Mouse (Mus musculus) kidney, postnatal 36 days (tissue): ENCODE measurements around the gene Gpc1.

Experiments
- DNase-seq, 2 experiments: peaks; one replicate each; pipeline ENCODE4 v3.0.0; 2021 to 2022; ENCODE audit warnings: mixed read lengths in 2 of 2

The Gpc1 gene

DNA sequence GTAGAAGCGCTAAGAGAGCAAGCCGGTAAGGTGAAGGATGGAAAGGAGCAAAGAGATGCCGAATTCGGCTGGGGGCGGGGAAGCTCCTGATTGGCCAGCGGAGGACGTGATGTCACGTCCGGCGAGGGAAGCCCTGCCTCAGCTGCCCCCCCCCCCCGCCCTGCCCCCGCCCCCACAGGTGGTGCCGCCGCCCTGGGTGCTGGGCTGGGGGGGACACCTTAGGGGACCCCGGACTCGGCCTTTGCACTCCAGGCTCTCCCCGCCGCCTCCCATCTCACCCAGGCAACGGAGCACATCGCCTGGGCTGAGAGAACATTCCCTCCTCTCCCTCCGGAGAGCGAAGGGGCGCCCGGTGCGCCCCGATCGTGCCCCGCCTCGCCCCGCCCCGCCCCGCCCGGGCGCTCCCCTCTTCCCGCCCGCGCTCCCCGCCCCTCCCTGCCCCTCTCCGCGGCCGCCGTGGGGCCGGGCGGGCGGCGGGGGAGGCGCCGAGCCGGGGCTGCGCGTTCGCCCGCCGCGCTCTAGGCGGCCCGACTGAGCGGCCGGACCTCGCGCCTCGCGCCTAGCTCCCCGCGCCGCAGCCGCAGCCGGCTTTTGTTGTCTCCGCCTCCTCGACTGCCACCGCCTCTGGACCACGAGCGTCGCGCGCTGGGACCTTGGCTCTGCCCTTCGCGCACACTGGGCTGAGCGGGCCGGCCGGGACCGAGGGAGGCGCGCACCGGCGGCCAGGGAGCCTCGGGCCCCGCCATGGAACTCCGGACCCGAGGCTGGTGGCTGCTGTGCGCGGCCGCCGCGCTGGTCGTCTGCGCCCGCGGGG lies at the start of gene Gpc1:
TSS of gene Gpc1 (plus strand) at position 458 of the 814 bp plus-strand sequence.
- DNase-seq: peak; percentile 77 to 83

DNA sequence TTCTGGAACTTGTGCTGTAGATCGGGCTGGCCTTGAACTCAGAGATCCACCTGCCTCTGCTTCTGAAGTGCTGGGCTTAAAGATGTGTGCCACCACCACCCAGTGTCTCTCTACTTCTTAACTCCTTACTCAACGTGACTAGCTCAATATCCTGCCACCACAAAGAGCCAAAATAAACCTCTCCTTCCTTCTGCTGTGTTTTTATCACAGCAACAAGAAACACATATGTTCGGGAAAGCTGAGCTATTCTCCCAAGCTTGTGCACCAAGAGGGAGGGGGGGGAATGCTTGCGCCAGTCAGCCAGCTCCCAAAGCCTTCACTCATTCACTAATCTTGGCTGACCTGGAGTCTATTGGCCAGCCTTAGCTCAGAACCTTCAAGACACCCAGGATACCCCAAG lies 49.6 kb upstream of the Gpc1 start:
- no peak for DNase-seq

DNA sequence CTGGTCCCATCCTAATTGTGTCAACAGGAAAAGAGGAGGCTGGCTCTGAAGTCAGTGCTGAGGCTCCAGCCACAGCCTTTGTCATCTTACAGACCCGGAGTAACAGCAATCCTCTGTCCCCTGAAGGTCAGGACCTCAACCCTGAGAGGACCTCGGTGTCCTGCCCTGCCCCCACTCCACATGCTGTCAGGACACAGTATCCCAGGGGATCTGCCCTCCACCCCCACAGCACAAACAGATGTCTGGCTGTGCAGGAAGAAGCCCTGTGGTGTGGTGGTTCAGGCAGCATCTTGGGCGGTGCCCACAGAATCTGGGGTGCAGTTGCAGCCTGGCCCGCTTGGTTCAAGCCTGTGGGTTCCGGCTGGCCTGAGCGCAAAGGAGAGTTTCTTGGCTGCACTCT lies 48.9 kb upstream of the Gpc1 start:
- no peak for DNase-seq

DNA sequence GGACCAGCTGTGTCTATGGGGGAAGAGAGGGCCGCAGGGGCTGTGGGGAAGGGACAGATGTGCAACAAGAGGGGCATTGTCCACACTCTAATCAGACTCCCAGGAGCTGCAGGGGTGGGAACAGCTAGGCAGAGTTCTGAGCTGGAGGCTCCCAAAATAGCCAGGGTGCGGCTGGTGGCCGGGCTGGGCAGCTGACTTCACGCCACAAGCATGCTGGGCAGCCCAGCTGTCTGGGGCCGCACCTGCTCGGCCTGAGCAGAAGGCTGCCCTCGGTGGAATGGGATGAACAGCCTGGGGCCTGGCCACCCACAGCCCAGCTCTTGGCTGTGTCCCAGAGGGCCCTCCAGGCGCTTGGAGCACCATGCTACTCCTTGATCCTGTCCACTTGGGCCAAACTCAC lies 44.2 kb upstream of the Gpc1 start:
- no peak for DNase-seq

DNA sequence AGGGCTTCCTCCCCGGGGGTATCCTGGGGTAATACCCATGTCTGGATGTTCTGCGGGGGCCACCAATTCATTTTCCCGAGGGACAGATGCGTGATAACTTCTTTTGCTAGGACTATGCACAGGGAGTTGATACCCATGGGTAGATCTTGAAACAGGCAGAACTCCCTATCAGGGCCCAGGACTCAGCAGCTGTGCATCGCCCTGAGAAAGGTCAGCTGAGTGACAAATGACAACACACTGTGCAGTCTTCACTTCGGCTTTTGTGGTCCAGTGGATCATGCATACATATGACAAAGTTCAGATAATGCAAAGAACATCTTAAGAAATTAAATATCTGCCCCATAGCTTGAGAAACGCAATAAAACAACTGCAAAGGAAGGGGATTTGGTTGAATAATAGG lies 43.4 kb upstream of the Gpc1 start:
- DNase-seq: no peak

DNA sequence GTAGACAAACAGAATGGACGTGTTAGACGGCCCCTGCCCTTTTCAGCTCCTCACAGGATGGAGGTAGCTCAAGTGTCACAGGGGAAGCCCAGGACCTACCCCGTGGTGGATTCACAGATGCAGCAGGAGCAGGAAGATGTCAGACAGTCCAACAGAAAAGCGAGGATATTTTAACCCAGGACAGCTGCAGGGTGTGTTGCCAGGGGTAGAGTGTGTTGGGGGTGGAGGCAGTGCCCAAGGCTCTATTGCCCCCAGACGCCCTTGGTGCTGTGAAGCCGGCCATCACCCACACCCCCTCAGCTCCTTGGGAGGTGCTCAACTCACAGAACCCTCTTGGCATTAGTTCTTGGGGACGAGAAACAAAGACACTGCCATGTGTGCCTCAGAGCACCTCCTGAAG lies 40.8 kb upstream of the Gpc1 start:
- DNase-seq: no peak

DNA sequence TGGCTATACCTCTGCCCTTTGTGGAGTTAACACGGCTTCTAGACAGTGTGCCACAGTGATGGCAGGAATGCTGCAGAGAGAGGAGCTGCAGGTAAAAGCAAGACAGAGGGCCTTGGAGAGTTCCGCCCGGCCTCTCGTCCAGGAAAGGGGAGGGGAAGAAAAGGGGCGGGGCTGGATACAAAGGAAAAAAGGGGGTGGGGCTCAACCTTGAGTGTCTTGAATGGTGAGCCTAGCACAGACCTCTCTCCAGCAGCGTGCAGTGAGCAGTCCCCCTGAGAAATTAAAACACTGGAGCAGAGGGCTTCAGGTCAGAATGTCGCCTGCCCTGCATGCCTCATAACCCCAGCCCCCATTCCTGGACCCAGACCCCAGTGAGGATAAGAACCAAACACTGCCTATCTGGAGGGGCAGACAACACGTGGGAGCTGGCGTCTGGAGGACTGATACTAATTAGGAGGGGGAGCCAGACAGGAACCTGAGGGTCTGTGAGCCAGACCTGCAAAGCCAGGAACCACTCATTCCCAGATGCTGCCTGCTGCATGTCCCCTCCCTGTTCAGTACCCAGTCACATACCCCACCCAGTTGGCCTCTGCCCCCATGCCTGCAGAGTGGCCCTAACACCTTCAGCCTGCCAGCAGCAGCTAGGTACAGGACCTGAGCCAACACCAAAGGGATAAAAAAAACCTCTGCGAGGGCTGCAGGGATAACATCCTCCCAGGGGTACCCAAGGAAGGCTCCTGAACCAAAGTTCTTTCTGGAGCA lies 40.2 kb upstream of the Gpc1 start:
- peak; percentile 4 to 16 for DNase-seq

DNA sequence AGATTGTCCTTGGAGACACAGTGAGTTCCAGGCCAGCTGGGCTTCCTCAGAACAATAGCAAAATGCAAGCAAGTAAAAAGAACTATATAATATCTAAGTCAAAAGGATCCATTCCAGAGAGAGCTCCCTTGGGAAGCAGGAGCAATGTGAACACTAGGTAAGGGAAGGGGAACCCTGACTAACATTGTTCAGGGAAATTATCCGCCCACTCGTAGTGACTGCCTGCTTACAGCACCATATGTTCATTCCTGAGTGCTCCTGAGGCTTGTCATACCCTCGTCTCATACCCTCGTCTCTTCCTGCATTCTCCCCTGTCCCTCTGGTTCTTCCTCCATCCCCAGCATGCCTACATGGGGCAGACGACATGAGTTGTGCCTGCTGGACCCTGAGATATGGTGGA lies 37.7 kb upstream of the Gpc1 start:
- no peak for DNase-seq

DNA sequence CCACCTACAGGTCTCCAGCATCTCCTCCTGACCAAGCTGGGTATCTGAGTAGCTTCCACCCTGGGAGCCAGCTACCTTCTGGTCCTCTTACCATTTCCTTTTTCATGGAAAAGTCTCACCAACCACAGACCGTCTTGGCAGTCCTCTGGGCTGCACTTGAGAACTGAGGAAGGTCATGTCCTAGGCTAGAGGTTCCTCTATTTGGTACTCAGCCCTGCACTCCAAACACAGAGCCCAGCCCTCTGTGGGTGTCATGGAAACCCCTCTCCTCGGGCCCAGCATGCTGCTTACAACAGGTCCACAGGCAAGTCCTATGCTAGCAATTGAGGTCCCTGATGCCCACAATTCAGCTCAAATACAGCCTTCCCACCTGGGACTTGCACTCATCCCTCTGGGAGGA lies 33.0 kb upstream of the Gpc1 start:
- DNase-seq: no peak

DNA sequence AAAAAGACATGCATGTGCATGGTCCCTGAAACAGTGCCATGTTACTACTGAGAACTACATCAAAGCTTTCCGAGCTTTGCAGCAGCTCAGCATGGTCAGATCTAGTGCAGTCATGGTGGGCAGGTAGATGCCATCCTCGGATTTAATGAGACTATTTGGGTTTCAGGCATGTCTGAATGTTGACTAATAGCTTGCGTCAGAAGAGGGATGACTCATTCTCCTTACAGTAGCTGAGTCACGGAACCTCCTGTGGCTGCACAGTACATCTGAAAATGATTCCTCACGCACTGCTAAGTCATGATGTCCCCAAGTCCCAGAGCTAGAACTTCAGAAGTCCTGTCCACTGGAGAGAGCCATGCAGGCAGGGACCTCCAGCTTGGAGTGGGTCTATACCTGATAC lies 31.8 kb upstream of the Gpc1 start:
- no peak for DNase-seq

DNA sequence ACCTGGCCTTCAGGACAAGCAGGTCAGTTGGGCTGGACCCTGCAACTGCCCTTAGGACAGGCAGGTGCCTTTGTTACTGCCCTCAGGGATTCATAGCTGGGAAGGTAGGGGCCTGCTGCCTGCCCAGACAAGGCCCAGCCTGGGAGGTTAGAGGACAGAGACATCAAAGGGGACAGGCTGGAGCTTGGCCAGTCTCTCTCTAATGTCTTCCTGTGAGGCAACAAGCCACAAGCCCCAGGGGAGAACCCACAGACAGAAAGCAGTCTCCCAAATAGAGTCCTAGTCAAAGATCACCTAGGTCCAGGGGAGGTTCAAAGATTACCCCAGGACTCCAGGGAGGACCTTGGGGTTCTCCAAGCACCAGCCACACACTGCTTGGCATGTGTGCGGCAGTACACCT lies 29.1 kb upstream of the Gpc1 start:
- DNase-seq: no peak

DNA sequence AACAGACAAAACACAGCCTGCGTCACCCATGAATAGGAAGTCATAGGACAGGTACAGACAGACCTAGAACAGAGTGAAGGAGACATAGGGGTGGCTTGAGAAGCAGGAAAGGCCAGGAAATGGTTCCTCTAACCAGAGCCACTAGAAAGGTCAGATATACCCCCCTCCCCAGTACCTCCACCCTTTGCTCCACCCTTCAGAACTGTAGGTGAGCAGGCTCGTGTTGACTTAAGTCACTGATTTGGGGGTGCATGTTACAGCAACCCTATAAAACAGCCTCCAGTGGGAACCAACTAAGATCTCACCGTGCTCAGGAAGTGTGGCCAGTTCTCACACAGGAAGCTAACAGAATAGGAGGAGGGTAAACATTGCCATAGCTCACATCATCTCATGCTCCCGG lies 28.1 kb upstream of the Gpc1 start:
- no peak for DNase-seq

DNA sequence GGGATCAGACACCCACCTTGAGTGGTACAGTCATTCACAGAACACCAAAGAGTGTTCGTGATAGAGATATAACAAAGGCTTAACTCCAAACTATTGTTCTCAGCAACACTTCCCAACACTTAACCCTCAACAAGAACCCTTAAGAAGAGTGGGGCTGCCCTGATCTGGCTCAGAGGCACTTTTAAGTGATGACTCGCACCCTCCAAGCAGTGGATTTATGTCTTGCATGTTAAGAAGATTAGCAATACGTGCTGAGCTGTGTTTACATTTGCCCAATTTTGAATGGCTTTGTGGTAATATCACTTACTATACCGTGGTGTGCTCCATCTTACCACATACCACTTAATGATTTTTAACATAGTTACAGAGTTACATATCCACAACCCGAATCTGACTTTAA lies 26.3 kb upstream of the Gpc1 start:
- no peak for DNase-seq

DNA sequence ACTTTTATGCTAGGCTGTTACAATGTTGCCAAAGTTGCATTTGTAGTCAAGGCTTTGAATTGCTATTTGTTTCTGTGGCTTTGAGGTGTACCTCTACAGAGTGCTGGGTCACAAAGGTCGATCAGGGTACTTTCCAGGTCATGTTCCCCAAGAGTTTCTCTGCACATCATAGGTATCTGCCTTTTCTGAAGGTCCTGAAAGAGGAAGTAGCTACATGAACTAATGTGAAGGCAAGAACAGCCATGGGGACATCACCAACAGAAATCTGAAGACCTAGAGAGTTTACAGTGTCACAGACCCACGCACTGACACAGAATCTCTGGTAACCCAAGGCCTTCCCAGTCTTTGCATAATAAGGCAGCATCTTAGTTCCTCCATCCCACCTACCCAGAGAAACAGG lies 25.6 kb upstream of the Gpc1 start:
- DNase-seq: no peak

DNA sequence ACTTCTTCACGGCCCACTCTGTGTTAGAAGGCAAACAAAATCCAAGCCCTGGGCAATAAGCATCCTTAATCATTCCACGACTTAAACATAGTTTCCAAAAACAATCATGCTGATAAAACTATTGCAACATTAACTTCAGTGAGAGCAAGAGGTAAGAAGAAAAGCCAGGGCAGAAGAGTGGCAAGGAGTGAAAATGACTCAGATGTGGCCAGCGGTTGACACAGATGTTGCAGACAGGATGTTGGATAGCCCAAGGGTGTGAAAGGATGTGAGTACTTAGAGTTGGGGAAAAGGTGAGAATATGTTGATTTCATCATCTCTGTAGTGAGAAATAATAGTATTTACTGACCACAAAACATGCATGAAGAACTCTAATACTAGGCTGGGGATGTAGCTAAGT lies 24.7 kb upstream of the Gpc1 start:
- no peak for DNase-seq

DNA sequence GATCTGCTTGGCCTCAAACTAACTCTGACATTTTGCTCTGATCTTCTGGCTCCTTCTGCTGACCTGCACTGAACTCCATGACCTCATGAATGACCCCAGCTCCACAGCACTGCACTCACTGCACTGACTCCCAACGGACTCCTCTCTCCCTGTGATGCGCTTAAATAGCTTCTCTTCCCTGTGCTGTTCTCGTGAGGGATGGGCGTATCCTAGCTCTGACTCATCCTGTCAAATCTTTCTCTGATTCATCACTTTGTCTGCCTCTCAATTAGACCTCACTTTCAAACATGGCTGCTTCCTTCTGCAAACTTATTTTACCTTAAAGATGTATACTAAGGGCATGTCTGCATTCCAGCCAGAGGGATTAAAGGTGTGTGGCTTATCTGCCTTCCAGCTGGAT lies 21.8 kb upstream of the Gpc1 start:
- no peak for DNase-seq

DNA sequence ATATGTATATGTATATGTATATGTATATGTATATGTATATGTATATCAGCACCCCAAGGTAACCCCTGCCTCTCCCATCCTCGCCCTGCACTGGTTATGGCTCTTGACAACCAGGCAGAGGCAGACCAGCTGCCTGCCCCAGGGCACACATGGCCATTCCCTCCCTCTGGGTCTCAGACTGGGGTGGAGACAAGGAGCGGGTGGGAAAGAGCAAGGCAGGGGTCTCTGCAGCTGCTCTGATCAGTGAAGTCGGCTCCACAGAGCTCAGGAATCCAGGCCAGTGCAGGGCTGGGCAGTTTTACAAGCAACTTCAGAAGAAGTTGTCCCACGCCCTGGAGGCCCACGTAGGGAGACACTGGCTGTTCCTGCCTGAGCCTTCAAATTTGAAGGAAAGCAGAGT lies 17.1 kb upstream of the Gpc1 start:
- no peak for DNase-seq

DNA sequence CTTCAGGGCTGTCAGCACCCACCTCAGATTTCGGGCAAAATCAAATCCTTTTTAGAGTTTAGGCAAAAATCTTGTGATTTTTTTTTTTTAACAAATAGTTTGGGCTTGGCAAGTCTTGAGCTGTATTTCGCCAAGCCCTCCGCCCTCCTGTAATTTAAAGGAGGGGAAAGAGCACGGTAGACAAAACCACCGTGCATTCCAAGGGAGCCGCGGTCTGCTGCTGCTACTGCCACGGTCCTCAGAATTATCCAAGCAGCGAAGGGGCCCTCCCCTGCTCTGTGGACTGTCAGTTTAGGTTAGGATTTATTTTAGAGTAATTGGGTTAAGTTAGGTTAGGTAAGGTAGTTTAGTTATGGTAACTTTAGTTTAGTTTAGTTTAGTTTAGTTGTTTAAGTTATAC lies 16.3 kb upstream of the Gpc1 start:
- DNase-seq: no peak

DNA sequence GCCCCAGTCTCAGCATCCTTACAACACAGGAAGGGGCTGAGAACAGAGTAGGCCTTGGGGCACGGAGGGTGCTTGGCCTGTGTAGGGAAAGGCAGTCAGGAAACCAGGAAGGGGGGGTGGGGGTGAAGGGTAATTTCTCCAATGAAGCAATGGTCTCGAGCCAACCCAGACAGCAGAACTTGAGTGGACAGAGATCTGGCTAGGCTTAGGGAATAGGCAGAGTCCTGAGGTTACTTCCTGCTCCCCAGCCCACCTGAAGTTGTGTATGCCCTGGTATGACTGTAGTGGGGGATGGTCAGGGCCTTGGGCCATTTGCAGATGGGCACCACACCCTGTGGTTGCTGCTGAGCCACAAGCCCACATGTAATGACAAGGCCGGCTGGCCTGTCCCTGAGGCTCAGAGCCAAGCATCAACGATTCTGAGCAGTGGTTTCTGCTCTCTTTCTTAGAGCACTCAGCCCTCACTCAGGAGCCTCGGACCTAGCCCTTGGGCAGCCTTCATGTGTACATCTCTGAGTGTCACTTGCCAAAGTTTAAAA lies 15.6 kb upstream of the Gpc1 start:
- no peak for DNase-seq

DNA sequence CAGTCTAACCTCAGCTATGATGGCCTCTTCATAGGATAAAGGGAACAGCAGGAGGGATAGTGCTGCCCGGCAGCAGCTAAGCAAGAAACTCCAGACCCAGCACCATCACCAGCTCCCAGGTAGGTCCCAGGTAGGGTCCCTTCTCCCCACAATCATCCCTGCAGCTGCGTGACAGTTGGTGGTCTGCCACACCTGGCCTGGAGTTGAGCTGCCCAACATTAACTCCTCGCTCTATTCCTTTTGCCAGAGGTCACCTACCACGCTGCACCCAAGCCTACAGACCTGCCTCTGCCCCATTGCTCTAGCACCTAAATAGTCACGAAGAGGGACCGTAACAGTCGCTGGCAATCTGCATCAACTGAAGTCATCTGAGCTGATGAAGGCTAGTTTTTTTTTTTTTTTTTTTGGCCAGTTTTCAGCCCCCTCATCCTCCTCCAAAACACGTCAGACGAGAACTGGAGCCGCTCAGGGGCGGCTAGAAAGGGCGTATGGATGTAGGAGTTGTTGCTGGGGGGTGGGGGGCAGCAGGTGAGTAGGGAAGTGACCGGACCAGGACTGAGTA lies 738 bp upstream of the Gpc1 start:
- no peak for DNase-seq

DNA sequence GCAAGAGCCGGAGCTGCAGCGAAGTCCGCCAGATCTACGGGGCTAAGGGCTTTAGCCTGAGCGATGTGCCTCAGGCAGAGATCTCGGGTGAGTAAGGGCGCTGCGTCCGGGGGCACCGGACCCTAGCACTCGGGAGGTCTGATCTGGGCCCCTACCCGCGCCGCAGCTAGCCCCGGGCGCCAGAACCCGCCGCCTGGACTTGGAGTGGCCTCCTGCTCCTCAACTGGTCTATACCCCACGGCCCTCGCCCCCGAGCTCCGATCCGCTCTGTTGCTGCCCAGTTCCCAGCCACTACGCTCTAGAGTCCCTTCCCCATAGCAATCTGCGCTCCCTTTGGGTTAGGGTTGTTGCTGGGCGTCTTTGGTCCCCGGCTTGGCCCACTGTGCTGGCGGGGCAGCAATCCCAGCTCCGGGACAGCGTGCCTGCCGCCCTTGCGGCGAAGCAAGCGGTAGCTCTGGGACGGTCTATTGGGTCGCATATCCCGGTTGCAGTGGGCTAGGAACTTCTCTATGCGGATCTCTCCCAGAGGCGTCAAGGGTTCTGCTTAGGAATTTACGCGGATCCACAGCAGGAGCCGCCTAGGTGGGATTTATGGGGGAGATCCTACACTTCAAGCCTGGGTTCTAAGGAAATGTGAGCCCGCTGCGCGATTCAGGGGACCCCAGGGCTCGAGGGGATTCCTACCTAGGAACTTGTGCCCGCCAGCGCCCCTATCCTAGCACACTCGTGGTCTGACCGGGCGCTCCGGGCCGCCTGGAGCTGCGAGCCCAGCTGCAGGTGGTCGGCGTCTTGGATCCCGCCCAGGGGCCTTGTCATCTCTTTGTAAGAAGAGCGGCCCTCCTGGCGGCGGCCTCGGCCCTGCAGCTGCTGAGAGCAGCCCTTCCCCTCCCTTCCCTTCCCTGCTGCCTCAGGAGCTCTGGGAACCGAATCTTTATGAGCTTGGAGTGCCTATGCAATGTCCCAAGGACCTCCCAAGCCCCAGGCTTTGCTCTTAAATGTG lies 866 bp downstream of the Gpc1 start:
- peak; percentile 18 to 42 for DNase-seq

DNA sequence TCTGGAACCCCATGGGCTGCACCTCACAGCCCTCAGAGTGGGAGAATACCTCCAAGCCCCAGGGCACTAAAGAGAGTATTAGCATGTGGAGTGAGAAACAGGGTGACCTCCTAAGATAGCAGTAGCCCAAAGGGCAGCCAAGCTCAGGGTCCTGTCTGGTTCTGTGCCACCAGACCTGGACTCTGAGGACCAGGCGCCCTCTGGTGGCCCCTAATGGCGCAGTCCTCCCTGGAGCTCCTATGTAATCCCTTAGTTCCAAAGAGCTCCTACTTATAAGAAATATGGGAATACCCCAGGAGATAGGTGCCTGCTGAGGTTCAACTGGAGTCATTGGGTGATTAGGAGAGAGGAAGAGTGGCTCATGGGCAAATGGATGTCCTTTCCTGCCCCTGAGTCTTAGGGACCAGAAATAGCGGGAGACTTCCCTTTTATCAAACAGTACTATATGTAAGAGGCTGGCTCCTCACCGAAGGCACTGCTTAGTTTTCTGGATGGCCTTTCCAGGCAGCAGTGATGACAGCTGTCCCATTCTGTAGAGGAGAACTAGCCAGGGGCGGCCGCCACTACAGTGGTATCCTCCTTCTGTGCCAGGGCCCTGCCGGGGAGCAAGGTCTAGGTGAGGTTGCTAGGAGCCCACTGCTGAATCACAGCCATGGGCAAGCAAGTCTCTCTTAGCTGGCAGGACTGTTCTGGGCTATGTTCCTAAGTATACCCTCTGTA lies 2.7 kb downstream of the Gpc1 start:
- peak; percentile 79 to 92 for DNase-seq
